Mouse (Mus musculus) limb, embryonic 14.5 days (tissue): ENCODE data around the gene Cfap97d1. TPM values are rescaled to one million over a fixed set of nuclear protein-coding genes. Genes with fewer than 3 reads are reported as not detected.

ENCODE experiments used
- ATAC-seq: fragments of 200-750 bp; cut with Nextera tagmentation; 2 replicates; pipeline ENCODE4 v1.8.0; 2017; ENCODE audit warnings: low read depth, moderate number of reproducible peaks, moderate TSS enrichment; ENCODE audit not compliant: low FRiP score
- DNase-seq: peaks from one replicate; pipeline ENCODE4 v3.0.0-alpha.2; 2015; ENCODE audit warnings: low spot score
- H3K27ac ChIP-seq: fragments of 300-500 bp; sonication (generic); replicated peaks from 2 replicates; pipeline ENCODE4 v1.5.1; 2014; ENCODE audit warnings: low read depth, mild to moderate bottlenecking, low read length, moderate library complexity, mixed read lengths
- H3K27me3 ChIP-seq: fragments of 300-500 bp; sonication (generic); 2 replicates; pipeline ENCODE4 v1.6.1; 2014; ENCODE audit warnings: low read length, mixed read lengths; ENCODE audit not compliant: control insufficient read depth, insufficient read depth
- H3K36me3 ChIP-seq: fragments of 300-500 bp; sonication (generic); 2 replicates; pipeline ENCODE4 v1.6.1; 2014; ENCODE audit warnings: mild to moderate bottlenecking, low read length, moderate library complexity, mixed read lengths; ENCODE audit not compliant: control insufficient read depth, insufficient read depth
- H3K4me1 ChIP-seq: fragments of 300-500 bp; sonication (generic); 2 replicates; pipeline ENCODE4 v1.6.1; 2014; ENCODE audit warnings: antibody characterized with exemption, low read length, mixed read lengths; ENCODE audit not compliant: control insufficient read depth, insufficient read depth
- H3K4me2 ChIP-seq: fragments of 300-500 bp; sonication (generic); replicated peaks from 2 replicates; pipeline ENCODE4 v1.6.1; 2014; ENCODE audit warnings: low read depth, mild to moderate bottlenecking, low read length, moderate library complexity; ENCODE audit not compliant: severe bottlenecking
- H3K4me3 ChIP-seq: fragments of 300-500 bp; sonication (generic); replicated peaks from 2 replicates; pipeline ENCODE4 v1.5.1; 2014; ENCODE audit warnings: low read length
- H3K9ac ChIP-seq: fragments of 300-500 bp; sonication (generic); 2 replicates; pipeline ENCODE4 v1.6.1; 2014; ENCODE audit warnings: mild to moderate bottlenecking, low read depth, low read length, moderate library complexity; ENCODE audit not compliant: severe bottlenecking
- H3K9me3 ChIP-seq: fragments of 300-500 bp; sonication (generic); 2 replicates; pipeline ENCODE4 v1.6.1; 2016; ENCODE audit warnings: low read length; ENCODE audit not compliant: control insufficient read depth
- POLR2A ChIP-seq: fragments of 200-500 bp; IDR thresholded peaks from 2 replicates; pipeline ENCODE4 v1.8.0; 2012; ENCODE audit warnings: inconsistent platforms, mild to moderate bottlenecking, moderate library complexity, borderline replicate concordance; ENCODE audit not compliant: insufficient read depth, insufficient read length; ENCODE audit errors: extremely low read depth
- WGBS: fragments of 180-500 bp; shearing (Covaris S2); extraction: QIAGEN DNeasy Blood & Tissue Kit; methylation state at CpG from one replicate; pipeline ENCODE4 v1.1.7; 2014; 5-methylcytosine and 5-hydroxymethylcytosine counted together
- polyA plus RNA-seq, 2 experiments: library from polyadenylated mRNA; depleted of rRNA in 1 of 2; stranded (reverse) in 1 of 2; unstranded in 1 of 2; fragments of >200 nt; fragmentation: Nextera tagmentation in 1 of 2; extraction: Ambion mirVana in 1 of 2; gene quantifications; 2 replicates each; pipeline versions ENCODE4 v1.2.1 to v1.2.3; 2012 to 2014

Gene Cfap97d1
- polyA plus RNA-seq, 2 experiments, result not detected

DNA sequence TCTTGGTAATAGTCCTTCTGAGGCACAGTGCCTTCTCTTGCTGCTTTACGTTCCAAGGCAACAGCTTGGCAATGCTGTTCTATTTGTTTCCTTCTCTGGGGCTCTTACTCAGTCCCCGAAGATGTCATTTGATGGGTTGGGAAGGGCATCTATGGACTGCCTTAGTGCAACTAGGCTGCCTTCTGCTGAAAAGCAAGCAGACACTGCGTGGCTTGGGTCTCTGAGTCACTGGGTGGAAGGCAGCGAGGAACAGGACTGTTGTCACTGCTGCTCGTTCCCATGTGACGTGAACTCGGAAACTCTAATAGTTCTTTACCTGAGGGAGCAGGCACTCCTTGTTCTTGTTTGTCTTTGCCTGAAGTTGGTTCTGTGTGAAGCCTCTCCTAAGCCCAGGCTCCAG, 11.9 kb downstream of the Cfap97d1 start:
- WGBS, result 91% methylated on average over 7 of the region's 7 CpGs
- H3K27me3 ChIP-seq, result no peaks in the 10 kb centered on the region
- H3K4me2 ChIP-seq, result no peak overlapping the region
- ATAC-seq (no peak), DNase-seq (no peak)
- no peaks in the 10 kb centered on the region for H3K9me3 ChIP-seq
- no peaks in the 10 kb centered on the region for H3K36me3 ChIP-seq
- H3K27ac ChIP-seq, result no peak overlapping the region
- TF ChIP-seq POLR2A, result no peak
- H3K4me1 ChIP-seq, result no peaks in the 10 kb centered on the region
- H3K4me3 ChIP-seq, result no peak overlapping the region
- H3K9ac ChIP-seq, result no peak overlapping the region

DNA sequence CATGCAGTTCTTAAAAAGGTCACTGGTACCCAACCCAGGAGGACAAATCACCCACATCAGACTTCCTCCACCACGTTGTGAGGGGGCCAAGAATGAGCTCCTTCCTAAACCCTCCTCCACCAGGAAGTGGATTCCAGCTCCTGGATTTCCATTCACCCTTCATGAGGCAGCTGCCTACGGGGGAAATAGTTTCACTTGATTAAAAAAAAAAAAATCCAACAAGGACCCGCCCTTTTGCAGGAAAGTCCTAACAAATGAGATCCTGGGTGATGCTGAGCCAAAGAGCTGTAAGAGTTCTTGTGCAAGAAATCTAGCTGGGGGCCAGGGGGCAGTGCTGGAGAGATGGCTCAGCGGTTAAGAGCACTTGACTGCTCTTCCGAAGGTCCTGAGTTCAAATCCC, 14.2 kb downstream of the Cfap97d1 start:
- Histone ChIP-seq H3K9me3 (no peaks in the 10 kb centered on the region), H3K36me3 (no peaks in the 10 kb centered on the region), H3K27ac (no peak overlapping the region), H3K4me1 (no peaks in the 10 kb centered on the region), H3K27me3 (no peaks in the 10 kb centered on the region), H3K9ac (no peak overlapping the region), H3K4me3 (no peak overlapping the region), H3K4me2 (no peak overlapping the region)
- ATAC-seq (no peak), DNase-seq (no peak)
- TF ChIP-seq POLR2A, result no peak
- WGBS, result 50% methylated on average over 5 of the region's 5 CpGs

DNA sequence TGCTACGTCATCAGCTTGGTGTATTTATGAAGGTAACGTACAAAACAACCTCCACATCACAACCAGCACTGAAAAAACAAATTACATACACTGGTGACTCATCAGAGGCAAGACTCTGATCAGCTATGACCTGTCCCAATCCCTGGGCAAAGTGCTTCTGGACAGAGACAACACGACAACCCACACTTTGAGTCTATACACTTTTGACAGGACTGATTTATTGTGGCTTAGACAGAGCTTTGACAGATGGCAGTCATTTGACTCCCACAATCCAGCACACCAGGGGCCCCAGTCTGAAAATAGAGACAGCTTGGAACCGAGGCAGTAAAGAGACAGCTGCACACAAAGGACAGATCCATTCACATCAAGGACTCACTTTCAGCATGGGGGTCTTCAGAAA, 15.4 kb downstream of the Cfap97d1 start:
- H3K36me3 ChIP-seq, result no peaks in the 10 kb centered on the region
- no peaks in the 10 kb centered on the region for H3K4me1 ChIP-seq
- H3K27ac ChIP-seq, result no peak overlapping the region
- DNase-seq (peak; percentile 30), ATAC-seq (peak; percentile 60; the same call in 1 of the 2 replicates)
- no peak for TF ChIP-seq POLR2A
- H3K9me3 ChIP-seq, result no peaks in the 10 kb centered on the region
- H3K9ac ChIP-seq, result no peak overlapping the region
- no peak overlapping the region for H3K4me3 ChIP-seq
- H3K27me3 ChIP-seq, result no peaks in the 10 kb centered on the region
- 54% methylated on average over 4 of the region's 4 CpGs for WGBS
- H3K4me2 ChIP-seq, result no peak overlapping the region

GRCm38 (mm10) chr11:102004251-102004650, 20.2 kb downstream of the Cfap97d1 start:
- H3K9me3 ChIP-seq, result no peaks in the 10 kb centered on the region
- H3K9ac ChIP-seq, result no peak overlapping the region
- H3K27me3 ChIP-seq, result no peaks in the 10 kb centered on the region
- TF ChIP-seq POLR2A, result no peak
- no peak for ATAC-seq
- no peak for DNase-seq
- WGBS, result 95% methylated on average over 8 of the region's 8 CpGs
- H3K27ac ChIP-seq, result no peak overlapping the region
- H3K36me3 ChIP-seq, result peaks cover 9% of the 10 kb centered on the region; the same call in 1 of the 2 replicates
- no peaks in the 10 kb centered on the region for H3K4me1 ChIP-seq
- H3K4me3 ChIP-seq, result no peak overlapping the region
- H3K4me2 ChIP-seq, result no peak overlapping the region

DNA sequence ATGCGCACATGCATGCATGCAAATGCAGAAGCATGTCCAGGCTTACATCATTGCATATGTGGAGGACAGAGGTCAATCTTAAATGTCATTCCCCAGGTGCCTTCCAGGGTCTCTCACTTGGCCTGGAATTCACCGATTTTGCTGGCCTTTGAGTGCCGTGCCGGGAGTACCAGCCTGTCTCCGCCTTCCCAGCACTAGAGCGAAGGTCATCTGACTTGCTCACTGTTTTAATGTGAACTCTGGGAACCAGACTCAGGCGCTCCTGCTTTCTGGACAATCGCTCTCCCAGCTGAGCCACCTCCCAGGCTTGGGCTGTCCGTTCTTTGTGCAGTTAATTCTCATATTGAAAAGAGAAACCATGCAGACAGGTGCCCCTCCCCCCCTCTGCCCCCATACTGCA, 22.2 kb downstream of the Cfap97d1 start:
- H3K27ac ChIP-seq, result no peak overlapping the region
- DNase-seq, result no peak
- H3K9me3 ChIP-seq, result no peaks in the 10 kb centered on the region
- WGBS, result 78% methylated on average over 9 of the region's 9 CpGs
- no peak for ATAC-seq
- no peak for TF ChIP-seq POLR2A
- no peaks in the 10 kb centered on the region for H3K4me1 ChIP-seq
- H3K36me3 ChIP-seq, result peaks cover 12% of the 10 kb centered on the region; the same call in 1 of the 2 replicates
- no peaks in the 10 kb centered on the region for H3K27me3 ChIP-seq
- H3K4me2 ChIP-seq, result no peak overlapping the region
- no peak overlapping the region for H3K9ac ChIP-seq
- no peak overlapping the region for H3K4me3 ChIP-seq

DNA sequence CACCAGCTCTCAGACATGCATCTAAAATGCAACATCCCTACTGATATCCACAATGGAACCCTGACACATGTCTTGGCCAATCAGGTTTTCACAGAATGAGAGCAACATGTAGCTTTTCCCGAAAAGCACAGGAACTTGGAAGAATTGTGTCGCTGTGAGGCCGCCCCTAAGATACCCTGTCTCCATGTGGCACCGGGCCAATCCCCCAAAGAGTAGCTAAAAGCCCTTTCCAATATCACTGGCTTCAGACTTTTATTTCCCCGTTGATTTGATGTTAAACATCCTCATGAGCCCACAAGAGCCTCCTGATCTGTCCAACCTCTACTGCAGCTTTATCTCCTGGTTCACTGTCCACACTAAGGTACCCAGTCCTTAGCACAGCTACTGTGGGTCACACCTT, 22.6 kb downstream of the Cfap97d1 start:
- Histone ChIP-seq H3K4me3 (no peak overlapping the region), H3K9me3 (no peaks in the 10 kb centered on the region), H3K4me1 (no peaks in the 10 kb centered on the region), H3K9ac (no peak overlapping the region), H3K4me2 (no peak overlapping the region), H3K36me3 (peaks cover 15% of the 10 kb centered on the region; the same call in 1 of the 2 replicates), H3K27ac (no peak overlapping the region), H3K27me3 (no peaks in the 10 kb centered on the region)
- ATAC-seq, result no peak
- TF ChIP-seq POLR2A, result no peak
- 88% methylated on average over 5 of the region's 5 CpGs for WGBS
- DNase-seq, result no peak
